Mouse (Mus musculus): ENCODE data around the gene Slc36a2. TPM values are rescaled to one million over a fixed set of nuclear protein-coding genes. Genes with fewer than 3 reads are reported as not detected.

Slc36a2 gene
- total and polyA plus RNA-seq, 3 experiments = 0.04 to 0.17 TPM; not detected in 1

DNA sequence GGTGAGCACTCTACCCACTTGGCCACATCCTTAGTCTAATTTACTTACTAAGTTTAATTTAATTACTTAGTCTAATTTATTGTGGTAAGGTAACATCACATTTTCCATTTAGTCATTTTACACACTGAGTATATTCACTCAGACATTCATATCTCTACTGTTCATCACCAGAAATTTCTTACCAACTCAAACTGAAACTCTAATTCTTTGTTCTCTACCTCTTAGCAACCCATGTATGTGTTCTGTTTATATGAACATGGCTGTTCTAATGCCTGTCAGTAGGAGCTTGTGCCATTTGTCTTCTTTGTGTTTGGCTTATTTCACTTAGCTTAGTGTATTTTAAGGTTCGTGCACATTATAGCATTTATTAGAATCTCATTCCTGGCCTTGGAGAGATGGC, 52.9 kb downstream of the Slc36a2 start (continued):
- TF ChIP-seq BHLHE40 (IDR thresholded peaks at IDR 0.05; ENCODE audit: low read depth, low read length) (peak; percentile 63), ZKSCAN1 (IDR thresholded peaks at IDR 0.05; ENCODE audit: borderline replicate concordance, low read depth, low read length) (no peak), USF1 (IDR thresholded peaks at IDR 0.05; ENCODE audit: low read depth, low read length) (no peak), RCOR1 (conservative IDR thresholded peaks at IDR 0.05; ENCODE audit: low read depth, low read length) (no peak; the same call in 1 of the 2 replicates), POLR2AphosphoS2 (IDR thresholded peaks at IDR 0.05; ENCODE audit: low read depth, low read length) (no peak), ETS1 (conservative IDR thresholded peaks at IDR 0.05; ENCODE audit: low read depth, low read length) (peak; percentile 96), IRF4 (IDR thresholded peaks at IDR 0.05; ENCODE audit: low read depth, low read length) (peak; percentile 99), CHD1 (IDR thresholded peaks at IDR 0.05; ENCODE audit: low read depth, low read length) (no peak), NELFE (IDR thresholded peaks at IDR 0.05; ENCODE audit: low read depth, low read length) (no peak), PAX5 (IDR thresholded peaks at IDR 0.05; ENCODE audit: low read length) (no peak)

DNA sequence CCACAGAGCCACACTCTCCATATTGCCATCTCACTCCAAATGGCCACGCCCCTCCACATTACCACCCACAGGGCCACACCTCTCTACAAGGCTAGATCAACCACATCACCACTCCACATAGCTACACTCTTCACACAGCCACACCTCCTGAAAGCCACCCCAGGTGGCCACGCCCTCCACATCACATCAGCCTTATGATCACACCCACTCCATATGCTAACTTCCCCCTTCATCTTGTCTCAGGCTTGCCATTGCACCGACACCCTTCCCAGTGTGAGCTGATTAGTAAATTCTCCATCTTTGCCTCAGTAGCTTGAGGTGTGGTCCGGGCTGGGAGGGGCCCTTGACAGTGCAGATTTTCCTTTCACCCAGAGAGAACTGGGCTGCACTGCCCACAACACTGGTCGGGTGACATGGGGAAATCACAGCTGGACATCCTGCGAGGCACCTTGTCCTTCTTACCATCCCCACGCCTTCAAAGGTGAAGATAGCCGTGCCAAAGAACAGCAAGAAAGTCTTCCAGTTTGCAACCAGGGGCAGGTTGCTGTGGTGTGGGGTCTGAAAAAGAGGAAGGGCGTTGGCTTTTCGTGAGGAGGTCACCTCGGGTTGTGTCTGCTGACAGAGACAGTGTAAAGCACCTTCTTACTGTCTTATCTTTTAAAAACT, 53.7 kb downstream of the Slc36a2 start:
- peak overlapping the region; percentile 55 for H3K9ac ChIP-seq (ENCODE audit: insufficient read depth, low read depth)
- dilution Hi-C loops (cut with MboI; ENCODE audit: extremely low pct_ligation_motif_present, extremely low pct_unique_long_range_greater_than_20kb, low sequenced_read_pairs) (no loop called here), in situ Hi-C loops (cut with MboI; ENCODE audit: low pct_ligation_motif_present, low pct_unique_long_range_greater_than_20kb, low sequenced_read_pairs) (no loop called here)
- DNase-seq (ENCODE audit: extremely low read depth) = peak; percentile 97
- no peak for TF ChIP-seq ZKSCAN1 (IDR thresholded peaks at IDR 0.05; ENCODE audit: borderline replicate concordance, low read depth, low read length)
- peak; percentile 46 for TF ChIP-seq SIN3A (IDR thresholded peaks at IDR 0.05; ENCODE audit: low read length)
- peak; percentile 39; the same call in 1 of the 2 replicates for TF ChIP-seq ZMIZ1 (IDR thresholded peaks at IDR 0.05; ENCODE audit: low read depth, low read length)
- TF ChIP-seq POLR2A (IDR thresholded peaks at IDR 0.05; ENCODE audit: low read depth, low read length) = peak; percentile 66
- peak; percentile 60; the same call in 1 of the 2 replicates for TF ChIP-seq MAX (IDR thresholded peaks at IDR 0.05; ENCODE audit: low read length)
- TF ChIP-seq JUND (conservative IDR thresholded peaks at IDR 0.05; ENCODE audit: low read depth, low read length) = no peak
- peak; percentile 68; the same call in 1 of the 2 replicates for TF ChIP-seq TCF12 (IDR thresholded peaks at IDR 0.05; ENCODE audit: low read depth, low read length)
- TF ChIP-seq MAZ (IDR thresholded peaks at IDR 0.05; ENCODE audit: low read depth, low read length) = peak; percentile 71; the same call in 1 of the 2 replicates
- no peak for TF ChIP-seq POLR2AphosphoS2 (IDR thresholded peaks at IDR 0.05; ENCODE audit: low read depth, low read length)
- TF ChIP-seq TBP (conservative IDR thresholded peaks at IDR 0.05; ENCODE audit: low read depth, low read length) = peak; percentile 43; the same call in 1 of the 2 replicates
- peak; percentile 58; the same call in 1 of the 2 replicates for TF ChIP-seq RCOR1 (conservative IDR thresholded peaks at IDR 0.05; ENCODE audit: low read depth, low read length)
- TF ChIP-seq CHD2 (IDR thresholded peaks at IDR 0.05; ENCODE audit: low read length) = no peak
- TF ChIP-seq GABPA (IDR thresholded peaks at IDR 0.05; ENCODE audit: insufficient replicate concordance, low read depth, low read length) = no peak
- TF ChIP-seq USF2 (conservative IDR thresholded peaks at IDR 0.05; ENCODE audit: low read depth, low read length) = no peak
- peak; percentile 52; the same call in 1 of the 2 replicates for TF ChIP-seq MEF2A (IDR thresholded peaks at IDR 0.05; ENCODE audit: borderline replicate concordance, low read depth, low read length)
- TF ChIP-seq ZC3H11A (IDR thresholded peaks at IDR 0.05; ENCODE audit: low read depth, low read length) = no peak
- TF ChIP-seq NRF1 (IDR thresholded peaks at IDR 0.05; ENCODE audit: low read depth, low read length) = peak; percentile 16; the same call in 1 of the 2 replicates
- TF ChIP-seq BHLHE40 (IDR thresholded peaks at IDR 0.05; ENCODE audit: low read depth, low read length) = peak; percentile 74
- TF ChIP-seq MYC (IDR thresholded peaks at IDR 0.05; ENCODE audit: low read depth, low read length) = peak; percentile 80
- peak; percentile 72 for TF ChIP-seq ETS1 (conservative IDR thresholded peaks at IDR 0.05; ENCODE audit: low read depth, low read length)
- no peak for TF ChIP-seq RAD21 (IDR thresholded peaks at IDR 0.05; ENCODE audit: low read depth, low read length)
- TF ChIP-seq MXI1 (IDR thresholded peaks at IDR 0.05; ENCODE audit: low read depth, low read length) = peak; percentile 73; the same call in 1 of the 2 replicates
- no peak; the same call in 1 of the 2 replicates for TF ChIP-seq HCFC1 (IDR thresholded peaks at IDR 0.05; ENCODE audit: low read depth, low read length)
- TF ChIP-seq SMC3 (IDR thresholded peaks at IDR 0.05; ENCODE audit: low read depth, low read length) = no peak
- TF ChIP-seq IRF4 (IDR thresholded peaks at IDR 0.05; ENCODE audit: low read depth, low read length) = peak; percentile 57
- TF ChIP-seq MAFK (IDR thresholded peaks at IDR 0.05; ENCODE audit: insufficient replicate concordance, low read length) = no peak
- TF ChIP-seq UBTF (IDR thresholded peaks at IDR 0.05; ENCODE audit: low read depth, low read length) = 0 out of 2 replicates have a peak, but pooled peaks have one; percentile 56
- no peak for TF ChIP-seq CTCF (conservative IDR thresholded peaks at IDR 0.05 in 1 of 2, IDR thresholded peaks at IDR 0.05 in 1 of 2; ENCODE audit: low read depth in 2 of 2, low read length in 2 of 2)
- TF ChIP-seq EP300 (IDR thresholded peaks at IDR 0.05; ENCODE audit: low read length) = no peak
- peak; percentile 53; the same call in 1 of the 2 replicates for TF ChIP-seq ELF1 (IDR thresholded peaks at IDR 0.05; ENCODE audit: low read depth, low read length)
- TF ChIP-seq NELFE (IDR thresholded peaks at IDR 0.05; ENCODE audit: low read depth, low read length) = no peak
- no peak for TF ChIP-seq E2F4 (IDR thresholded peaks at IDR 0.05; ENCODE audit: insufficient replicate concordance, low read depth, low read length)
- H3K9me3 ChIP-seq (replicated peaks; ENCODE audit: low read length) = no peaks in the 10 kb centered on the region
- H3K4me3 ChIP-seq (replicated peaks in 1 of 3; ENCODE audit: low read depth in 2 of 3, low read length in 2 of 3, poor library complexity in 1 of 3) = peak overlapping the region; percentile 20 to 33 (median 25)
- H3K4me1 ChIP-seq (ENCODE audit: control insufficient read depth in 1 of 2, insufficient read depth in 2 of 2) = peaks cover 25 to 66% of the 10 kb centered on the region in 2 experiments
- peak overlapping the region; percentile 94 for H3K27ac ChIP-seq (ENCODE audit: insufficient read depth, low read depth)
- H3K79me2 ChIP-seq (replicated peaks; ENCODE audit: control insufficient read depth, extremely low read depth, insufficient read depth, poor library complexity, severe bottlenecking) = no peaks in the 10 kb centered on the region
- H3K36me3 ChIP-seq (replicated peaks in 1 of 2; ENCODE audit: control insufficient read depth in 1 of 2, insufficient read depth in 1 of 2, low read length in 1 of 2) = no peaks in the 10 kb centered on the region
- H3K27me3 ChIP-seq (replicated peaks) = no peaks in the 10 kb centered on the region
- H3K4me2 ChIP-seq (ENCODE audit: insufficient read depth, low read depth, poor library complexity, severe bottlenecking) = peak overlapping the region; percentile 62
